Mouse (Mus musculus): Measurements from ENCODE around the gene Gm11541. TPM values are rescaled to one million over a fixed set of nuclear protein-coding genes. Genes with fewer than 3 reads are reported as not detected.
A peak's percentile ranks its signal among the peaks of the same experiment; 100 is the strongest.
"Not testable (repeated sequence)": the region's sequence is repeated elsewhere in the genome, so short reads cannot be mapped to it uniquely, and the experiment has no call there.

Gm11541 gene
- total RNA-seq, 1 experiment from 2014 or later = not detected

DNA sequence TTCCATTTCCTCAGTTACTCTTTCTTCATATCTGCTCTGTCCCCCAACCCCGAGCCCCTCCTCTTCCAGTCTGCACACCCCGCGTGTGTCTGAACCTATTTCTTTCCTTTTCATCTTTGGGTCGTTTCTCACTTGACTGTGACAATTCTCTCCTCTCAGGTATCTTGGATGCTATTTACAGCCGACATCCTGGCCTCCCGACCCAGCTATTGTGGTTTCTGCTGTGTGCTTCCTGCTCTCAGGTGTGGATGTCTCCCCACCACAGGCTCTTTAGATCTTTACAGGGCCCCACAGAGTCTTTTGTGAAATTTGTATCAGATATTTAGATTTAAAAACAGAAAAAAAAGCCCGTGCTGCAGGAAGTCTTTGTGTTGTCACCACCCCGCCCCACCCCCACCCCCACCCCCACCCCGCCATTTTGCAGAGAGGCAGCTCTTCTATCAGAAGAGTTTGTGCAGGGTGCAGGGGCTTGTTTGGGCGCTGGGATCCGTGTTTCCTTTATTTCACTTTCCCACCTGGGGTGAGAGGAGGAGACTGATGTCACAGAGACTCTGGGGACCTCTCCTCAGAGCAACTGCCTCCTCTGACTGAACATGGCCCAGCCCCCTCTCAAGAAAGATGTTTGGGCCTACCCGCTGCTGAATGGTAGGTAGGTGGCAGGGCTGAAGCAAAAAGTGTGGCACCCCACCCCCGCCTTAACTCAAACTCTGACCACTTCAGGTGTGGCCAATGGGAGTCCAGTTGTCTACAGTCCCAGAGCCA, 6.4 kb downstream of the Gm11541 start:
- no peak for ATAC-seq (replicated peaks; ENCODE audit: low read depth, poor library complexity, severe bottlenecking)

DNA sequence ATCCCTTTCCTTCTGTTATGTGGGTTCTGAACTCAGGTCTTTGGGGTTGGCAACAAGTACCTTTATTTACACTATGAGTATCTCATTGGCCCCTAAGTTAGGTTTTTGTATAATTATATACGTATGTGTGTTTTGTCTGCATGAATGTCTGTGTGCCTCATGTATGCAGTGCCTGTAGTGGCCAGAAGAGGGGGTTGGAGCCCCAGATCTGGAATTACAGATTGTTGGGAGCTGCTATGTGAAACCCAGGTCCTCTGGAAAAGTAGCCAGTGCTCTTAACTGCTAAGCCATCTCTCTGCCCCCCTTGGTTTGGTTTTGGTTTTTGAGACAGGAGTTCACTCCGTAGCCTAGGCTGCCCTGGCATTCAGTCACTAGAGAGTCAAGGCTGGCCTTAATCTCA, 7.2 kb downstream of the Gm11541 start:
- ATAC-seq (replicated peaks; ENCODE audit: low read depth, poor library complexity, severe bottlenecking) = no peak

DNA sequence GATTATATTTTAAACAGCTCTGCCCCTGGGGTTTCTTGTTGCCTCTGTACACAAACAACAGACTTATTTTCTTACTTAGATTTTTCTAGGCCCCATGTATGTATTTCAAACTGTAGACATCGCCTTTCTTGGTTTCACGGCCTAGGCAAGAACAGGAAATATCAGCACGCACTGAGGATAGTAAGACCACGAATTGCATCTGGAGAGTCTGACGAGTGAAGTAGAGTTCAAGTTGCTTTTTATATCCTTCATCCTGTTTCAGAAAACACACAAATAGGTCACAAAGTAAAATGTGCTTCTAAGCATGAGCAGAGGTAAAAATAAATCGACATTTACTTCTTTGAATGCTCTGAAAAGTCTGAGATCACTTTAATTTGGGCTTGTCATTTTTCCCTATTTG, 8.8 kb downstream of the Gm11541 start:
- no peak for ATAC-seq (replicated peaks; ENCODE audit: low read depth, poor library complexity, severe bottlenecking)

DNA sequence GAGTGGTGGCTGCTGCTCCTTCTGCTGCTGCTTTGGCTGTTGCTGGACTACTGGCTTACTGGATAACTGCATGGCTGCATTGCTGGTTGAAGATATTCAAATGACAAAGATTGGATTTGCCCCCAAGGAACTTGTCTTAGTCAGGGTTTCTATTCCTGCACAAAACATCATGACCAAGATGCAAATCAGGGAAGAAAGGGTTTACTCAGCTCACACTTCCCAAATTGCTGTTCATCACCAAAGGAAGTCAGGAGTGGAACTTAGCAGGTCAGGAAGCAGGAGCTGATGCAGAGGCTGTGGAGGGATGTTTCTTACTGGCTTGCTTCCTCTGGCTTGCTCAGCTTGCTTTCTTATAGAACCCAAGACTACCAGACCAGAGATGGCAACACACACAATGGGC, 11.8 kb downstream of the Gm11541 start:
- not testable (repeated sequence) for ATAC-seq (replicated peaks; ENCODE audit: low read depth, poor library complexity, severe bottlenecking)

DNA sequence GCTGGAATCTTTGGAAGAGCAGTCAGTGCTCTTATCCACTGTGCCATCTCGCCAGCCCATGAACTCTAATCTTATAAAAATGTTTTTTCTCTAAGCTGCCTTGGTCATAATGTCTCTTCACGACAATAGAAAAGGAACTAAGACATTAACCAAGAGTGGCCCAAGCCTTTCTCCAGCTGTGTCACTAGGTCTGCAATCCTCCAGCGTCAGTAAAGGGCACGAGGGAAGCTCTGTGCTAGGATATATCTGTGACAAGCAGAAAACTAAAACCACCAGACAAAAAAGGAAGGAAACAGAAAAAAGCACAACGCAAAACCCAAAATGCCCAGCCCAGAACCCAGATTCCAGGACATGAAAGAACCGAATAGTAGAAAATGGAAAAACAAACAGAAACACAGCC, 17.1 kb downstream of the Gm11541 start:
- peak; percentile 74 for ATAC-seq (replicated peaks; ENCODE audit: low read depth, poor library complexity, severe bottlenecking)

DNA sequence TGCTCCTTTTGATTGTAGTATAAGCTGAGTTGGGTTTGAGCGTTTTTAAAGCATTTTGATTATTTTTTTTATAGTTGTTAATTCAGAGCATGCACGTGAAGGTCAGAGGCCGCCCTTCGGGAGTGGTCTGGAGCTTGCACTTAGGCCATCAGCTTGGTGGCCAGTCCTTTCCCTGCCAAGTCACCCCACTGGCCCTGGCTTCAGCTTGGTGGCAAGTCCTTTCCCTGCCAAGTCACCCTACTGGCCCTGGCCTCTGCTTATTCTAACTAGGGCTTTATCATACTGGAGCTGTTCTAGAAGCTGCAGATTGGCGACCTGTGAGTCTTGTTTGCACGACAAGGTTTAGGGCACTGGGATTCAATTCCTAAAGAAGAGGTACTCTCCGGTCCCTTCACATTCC, 21.9 kb downstream of the Gm11541 start:
- no peak for ATAC-seq (replicated peaks; ENCODE audit: low read depth, poor library complexity, severe bottlenecking)

DNA sequence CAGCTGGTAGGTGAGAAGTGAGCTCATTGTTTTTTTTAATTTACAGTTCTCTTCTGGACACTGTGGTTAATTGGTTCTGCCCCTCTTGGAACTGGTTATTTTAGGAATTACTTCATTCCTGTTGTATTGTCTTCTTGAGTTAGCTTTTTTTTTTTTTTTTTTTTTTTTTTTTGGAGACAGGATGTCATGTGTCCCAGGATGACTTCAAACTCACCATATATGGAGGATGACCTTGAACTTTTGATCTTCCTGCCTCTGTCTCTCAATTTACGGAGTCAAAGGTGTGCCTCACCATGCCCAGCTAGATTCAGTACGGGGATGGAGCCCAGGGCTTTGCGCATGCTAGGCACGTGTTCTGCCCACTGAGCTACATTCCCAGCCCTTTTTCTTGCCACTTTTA, 22.7 kb downstream of the Gm11541 start:
- no peak for ATAC-seq (replicated peaks; ENCODE audit: low read depth, poor library complexity, severe bottlenecking)

DNA sequence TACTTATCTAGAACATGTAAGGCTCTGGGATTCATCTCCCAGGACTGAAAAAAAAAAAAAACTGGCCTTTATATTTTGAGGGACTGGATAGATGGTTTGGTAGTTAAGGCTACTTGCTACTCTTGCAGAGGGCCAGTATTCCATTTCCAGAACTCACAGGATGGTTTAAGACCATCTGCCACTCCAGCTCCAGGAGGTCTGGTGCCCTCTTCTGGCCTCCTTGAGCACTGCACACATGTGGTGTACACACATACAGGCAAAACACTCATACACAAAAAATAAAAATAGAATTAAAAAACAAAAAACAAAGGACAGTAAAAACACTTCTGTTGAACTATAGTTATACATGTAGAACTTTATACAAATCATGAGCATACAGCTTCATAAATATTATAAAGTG, 23.7 kb downstream of the Gm11541 start:
- ATAC-seq (replicated peaks; ENCODE audit: low read depth, poor library complexity, severe bottlenecking) = no peak

DNA sequence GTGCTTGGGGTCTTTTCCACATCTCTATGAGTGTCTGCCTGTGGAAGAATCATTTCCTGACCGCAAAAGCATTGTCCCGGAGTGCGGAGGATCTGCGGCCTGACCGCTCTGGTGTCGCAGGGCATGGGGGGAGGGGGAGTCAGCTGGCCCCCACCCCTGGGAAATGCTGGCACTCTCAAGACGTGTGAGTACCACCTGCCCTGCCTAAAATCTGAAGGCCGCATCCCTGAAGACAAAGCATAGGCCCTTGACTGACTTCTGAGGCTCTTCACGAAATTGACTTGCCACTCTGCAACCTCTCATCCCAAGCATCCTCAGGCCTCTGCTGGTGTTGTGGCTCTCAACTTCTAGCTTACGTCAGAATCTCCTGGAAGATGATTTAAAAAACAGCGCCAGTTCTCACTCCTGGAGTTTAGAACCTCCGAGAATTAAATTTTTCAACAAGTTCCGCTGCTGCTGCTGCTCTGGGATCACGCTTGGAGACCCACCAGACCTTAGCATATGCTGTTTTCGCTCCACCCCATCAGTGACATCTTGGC, 26.6 kb downstream of the Gm11541 start:
- no peak for ATAC-seq (replicated peaks; ENCODE audit: low read depth, poor library complexity, severe bottlenecking)

DNA sequence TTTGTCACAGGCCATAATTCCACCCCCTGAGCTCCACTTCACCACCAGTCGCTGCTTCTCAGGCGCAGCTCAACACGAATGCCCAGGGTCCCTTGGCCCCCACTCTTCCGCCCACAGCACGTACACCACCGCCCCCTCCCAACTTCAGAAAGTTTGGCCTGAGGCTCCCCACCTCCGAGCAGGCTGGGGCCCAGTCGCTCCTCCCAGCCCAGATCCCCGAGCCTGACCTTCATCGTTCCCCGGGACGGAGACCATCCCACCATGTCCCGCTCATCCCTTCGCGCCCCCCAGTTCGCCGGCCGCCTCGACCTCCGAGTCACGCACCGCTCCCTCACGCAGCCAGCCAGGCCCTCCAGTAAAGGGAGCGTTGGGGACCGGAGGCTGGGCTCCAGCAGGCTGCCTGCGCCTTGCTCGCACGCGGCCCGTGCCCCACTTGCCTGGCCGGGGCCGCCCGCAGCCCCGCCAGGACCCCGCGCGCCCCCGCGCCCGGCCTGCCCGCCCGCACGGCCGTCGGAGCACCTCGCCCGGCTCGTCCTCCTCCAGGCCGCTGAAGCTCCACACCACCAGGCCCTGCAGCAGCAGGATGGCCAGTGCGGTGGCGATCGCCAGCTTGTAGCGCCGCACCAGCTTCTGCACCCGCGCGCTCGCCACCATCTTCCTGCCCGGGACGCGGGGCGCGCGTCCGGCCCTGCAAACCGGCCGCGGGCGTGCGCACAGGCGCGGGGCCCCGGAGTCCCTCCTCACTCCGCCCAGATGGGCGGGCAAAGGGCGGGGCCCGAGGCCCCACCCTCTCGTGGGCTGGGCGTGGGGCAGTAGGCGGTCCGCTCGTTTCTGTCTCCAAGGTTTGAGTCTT, 27.3 kb downstream of the Gm11541 start, which contains the start of gene Xylt2:
Gene Xylt2, minus strand, starts transcription at position 762 of the 853 bp plus-strand sequence.
- ATAC-seq (replicated peaks; ENCODE audit: low read depth, poor library complexity, severe bottlenecking) = peak; percentile 96

DNA sequence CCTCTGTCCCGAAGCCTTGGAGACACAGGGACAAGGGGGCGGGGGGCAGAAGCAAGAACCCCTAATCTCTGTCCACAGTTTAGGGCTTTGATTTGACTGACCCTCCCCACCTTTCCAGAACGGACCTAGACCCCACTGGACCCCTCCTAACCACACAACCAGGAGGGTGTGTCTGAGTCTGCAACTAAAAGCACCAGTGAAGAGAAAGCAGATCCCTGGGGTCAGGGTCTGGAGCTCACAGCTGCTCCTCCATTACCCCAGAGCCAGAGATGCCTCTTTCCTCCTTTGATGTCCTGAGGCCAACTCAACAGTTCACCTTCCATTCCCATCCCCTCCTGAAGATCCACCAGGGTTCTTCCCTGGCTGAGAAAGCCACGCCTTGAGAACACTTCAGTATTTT, 28.0 kb downstream of the Gm11541 start:
- no peak for ATAC-seq (replicated peaks; ENCODE audit: low read depth, poor library complexity, severe bottlenecking)

DNA sequence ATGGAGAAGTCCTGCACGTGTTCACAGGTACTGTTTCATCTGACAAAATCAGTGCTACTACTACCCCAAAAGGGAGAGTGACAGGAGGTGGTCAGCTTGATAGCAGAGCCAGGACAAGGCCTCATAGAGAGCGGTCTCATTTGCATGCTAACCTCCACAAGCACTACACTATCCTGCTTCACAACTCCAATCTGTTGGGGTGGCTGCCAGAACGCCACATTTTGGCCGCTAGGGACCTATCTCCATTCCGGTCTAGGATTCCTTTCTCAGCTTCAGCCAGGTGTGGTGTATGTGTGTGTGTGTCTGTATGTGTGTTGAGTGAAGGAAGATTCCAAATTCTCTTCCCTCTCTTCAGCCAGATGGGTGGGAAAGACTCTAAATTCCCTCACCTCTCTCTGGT, 28.9 kb downstream of the Gm11541 start:
- ATAC-seq (replicated peaks; ENCODE audit: low read depth, poor library complexity, severe bottlenecking) = no peak

DNA sequence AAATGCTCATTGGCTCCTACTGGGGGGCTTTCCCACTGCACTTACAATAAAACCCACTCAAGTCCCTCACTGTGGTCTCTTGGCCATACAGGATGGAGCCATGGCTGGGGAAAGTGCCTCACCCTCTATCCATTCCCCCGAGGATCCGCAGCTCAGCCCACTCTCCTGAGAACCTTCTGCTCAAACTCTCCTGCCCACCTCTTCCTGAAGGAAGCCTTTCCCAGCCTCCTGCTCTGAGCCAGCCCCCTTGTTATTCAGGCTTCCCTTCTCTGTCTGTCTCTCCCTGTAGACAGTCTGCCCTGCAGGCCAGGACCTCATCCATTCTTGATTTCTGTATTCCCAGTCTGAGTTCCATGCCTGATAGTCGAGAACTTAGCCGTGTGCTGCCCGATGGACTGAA, 29.3 kb downstream of the Gm11541 start:
- ATAC-seq (replicated peaks; ENCODE audit: low read depth, poor library complexity, severe bottlenecking) = no peak

DNA sequence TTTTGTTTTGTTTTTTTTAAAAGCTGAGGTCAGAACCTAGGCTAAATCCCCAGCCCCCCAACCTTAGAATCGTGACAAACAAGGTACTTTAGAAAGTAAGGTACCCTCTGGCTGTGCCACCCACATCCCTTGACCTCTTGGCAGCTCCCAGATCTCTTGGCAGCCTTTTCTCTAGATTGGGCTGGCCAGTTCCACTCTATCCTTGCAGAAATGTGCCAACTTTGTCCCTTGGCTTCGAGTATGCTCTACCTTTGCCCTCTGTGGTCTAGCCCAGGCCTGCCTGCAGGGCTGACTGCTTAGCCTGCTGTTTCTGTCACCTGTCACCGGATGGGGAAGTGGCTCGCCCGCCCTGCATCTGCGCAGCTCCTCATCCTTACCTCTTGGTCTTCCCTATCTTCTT, 39.0 kb downstream of the Gm11541 start:
- no peak for ATAC-seq (replicated peaks; ENCODE audit: low read depth, poor library complexity, severe bottlenecking)

DNA sequence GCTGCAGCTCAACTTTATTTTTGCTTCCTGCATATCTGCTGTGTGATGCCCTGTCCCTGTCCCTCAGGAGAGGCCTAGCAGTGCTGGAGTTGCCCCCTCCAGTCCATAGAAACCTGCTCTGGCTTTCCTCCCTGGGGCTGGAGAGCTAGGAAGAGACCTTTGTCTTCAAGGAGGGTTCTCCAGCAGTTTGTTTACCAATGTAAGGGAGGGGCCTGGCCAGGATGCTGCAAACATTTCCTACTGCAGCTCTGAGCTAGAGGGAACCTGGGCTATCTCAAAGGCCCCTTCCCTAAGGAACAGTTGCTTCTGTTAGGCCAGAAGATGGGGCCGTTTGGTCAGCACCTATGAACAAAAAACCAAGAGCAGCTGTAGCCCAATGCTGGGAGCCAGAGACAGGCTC, 43.0 kb downstream of the Gm11541 start:
- ATAC-seq (replicated peaks; ENCODE audit: low read depth, poor library complexity, severe bottlenecking) = no peak

DNA sequence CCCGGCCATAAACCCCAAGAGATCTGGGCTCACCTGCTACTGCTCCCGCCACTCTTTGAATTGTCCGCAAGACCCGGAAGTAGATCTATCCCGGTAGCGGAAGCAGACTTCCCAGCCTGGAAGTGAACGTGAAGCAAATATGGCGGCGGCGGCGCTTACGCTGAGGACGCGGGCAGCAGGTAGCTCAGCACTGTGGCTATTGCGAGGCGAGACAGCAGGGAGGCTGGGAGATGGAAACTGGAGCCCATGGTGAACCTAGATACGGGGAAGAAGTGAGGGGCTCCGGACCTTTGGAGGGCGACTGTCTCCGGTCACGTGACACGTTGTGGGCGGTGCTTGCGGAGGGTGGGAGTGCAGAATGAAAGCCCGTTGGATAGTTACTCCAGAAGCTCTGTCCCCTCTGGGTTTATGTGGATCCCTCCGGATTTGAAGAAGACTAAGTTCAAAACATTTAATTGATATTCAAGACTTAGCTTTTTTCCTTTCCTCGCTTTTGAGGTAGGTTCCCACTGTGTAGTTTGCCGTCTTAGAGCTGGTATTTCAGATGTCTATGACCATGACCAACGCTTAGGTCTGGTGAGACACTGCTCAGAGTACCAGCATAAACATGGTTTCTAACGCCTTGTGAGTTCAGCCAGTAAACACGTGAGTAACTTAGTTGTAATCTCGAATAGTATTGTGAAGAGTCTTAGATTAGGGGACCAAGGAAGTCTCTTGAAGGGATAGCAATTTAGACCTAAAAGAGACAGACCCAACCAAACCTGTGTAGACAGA, 50.4 kb downstream of the Gm11541 start, which contains the start of the genes Mrpl27 and Eme1:
Gene Mrpl27, plus strand, starts transcription at position 105 of the 774 bp plus-strand sequence.
Gene Eme1, minus strand, starts transcription at position 302 of the 774 bp plus-strand sequence.
- ATAC-seq (replicated peaks; ENCODE audit: low read depth, poor library complexity, severe bottlenecking) = peak; percentile 88

DNA sequence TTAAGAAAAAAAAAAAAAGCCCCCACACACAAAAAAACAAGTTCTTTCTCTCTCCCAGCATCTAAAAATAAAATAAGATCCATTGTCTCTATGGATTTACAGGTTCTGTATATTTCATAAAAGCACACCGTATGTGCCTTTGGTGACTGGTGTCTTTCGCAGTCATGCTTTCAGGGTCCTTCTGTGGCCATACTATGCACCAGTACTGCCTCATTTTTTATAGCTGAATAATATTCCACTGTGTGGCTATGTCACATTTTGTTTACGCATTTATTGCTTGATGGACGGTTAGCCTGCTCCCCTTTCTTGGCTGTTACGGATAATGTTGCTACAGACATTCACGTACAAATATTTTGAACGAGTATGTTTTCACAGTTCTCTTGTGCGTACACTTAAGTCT, 51.3 kb downstream of the Gm11541 start:
- no peak for ATAC-seq (replicated peaks; ENCODE audit: low read depth, poor library complexity, severe bottlenecking)

DNA sequence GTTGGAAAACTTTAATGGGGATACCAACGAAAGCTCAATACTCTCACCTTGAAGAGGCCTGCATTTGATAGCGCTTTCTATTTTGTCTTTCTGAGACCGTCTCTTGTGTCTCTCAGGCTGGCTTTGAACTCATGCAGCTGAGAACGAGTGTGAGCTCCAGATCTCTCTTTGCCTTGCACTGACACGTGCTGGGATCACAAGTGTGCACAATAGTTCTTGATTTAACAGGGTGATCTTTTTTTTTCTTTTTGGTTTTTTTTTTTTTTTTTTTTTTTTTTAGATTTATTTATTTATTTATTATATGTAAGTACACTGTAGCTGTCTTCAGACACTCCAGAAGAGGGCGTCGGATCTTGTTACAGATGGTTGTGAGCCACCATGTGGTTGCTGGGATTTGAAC, 53.1 kb downstream of the Gm11541 start:
- ATAC-seq (replicated peaks; ENCODE audit: low read depth, poor library complexity, severe bottlenecking) = not testable (repeated sequence)

DNA sequence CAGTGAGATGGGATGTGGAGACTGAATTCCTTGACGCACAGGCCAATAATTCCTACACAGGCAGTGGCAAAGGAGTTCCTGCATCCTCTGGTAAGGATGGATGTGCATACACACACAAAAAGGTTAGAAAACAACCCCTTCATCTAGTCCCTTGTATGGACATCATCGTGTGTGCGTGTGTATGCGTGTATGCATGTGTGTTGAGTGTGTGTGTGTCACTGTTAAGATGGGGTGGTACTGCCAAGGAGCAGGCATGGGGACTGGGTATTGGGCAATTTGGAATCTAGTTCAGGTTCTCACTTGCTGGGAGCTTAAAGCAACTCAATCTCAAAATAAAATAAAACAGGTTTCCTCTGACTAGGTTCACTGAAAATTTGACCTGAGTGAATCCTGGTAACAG, 57.8 kb downstream of the Gm11541 start:
- no peak for ATAC-seq (replicated peaks; ENCODE audit: low read depth, poor library complexity, severe bottlenecking)

Data from common myeloid progenitor, adult 5-6 weeks (primary cell).